Mouse (Mus musculus) cerebellum, adult 2 months (tissue): ENCODE results near the gene 2310034C09Rik.

Experiments
- CTCF ChIP-seq: fragments of 200-500 bp; IDR thresholded peaks from 2 replicates; pipeline ENCODE4 v1.5.1; 2011; ENCODE audit warnings: low read depth, mild to moderate bottlenecking, control low read depth, low read length, moderate library complexity, borderline replicate concordance; ENCODE audit not compliant: insufficient read depth
- POLR2A ChIP-seq: fragments of 200-500 bp; IDR thresholded peaks from 2 replicates; pipeline ENCODE4 v1.6.1; 2011; ENCODE audit warnings: low read length, control low read depth, borderline replicate concordance; ENCODE audit not compliant: insufficient read depth

- TF ChIP-seq POLR2A = no peak
- TF ChIP-seq CTCF = no peak
These were observed 18.9 kb downstream of the 2310034C09Rik start, which contains the start of gene Gm5965 for GRCm38 (mm10) chr16:88777596-88777995.
